Mouse (Mus musculus) ES-Bruce4 (cell line): ENCODE measurements around the gene Etaa1. TPM values are rescaled to one million over a fixed set of nuclear protein-coding genes. Genes with fewer than 3 reads are reported as not detected.
A peak's percentile ranks its signal among the peaks of the same experiment; 100 is the strongest.
"Not testable (repeated sequence)": the region's sequence is repeated elsewhere in the genome, so short reads cannot be mapped to it uniquely, and the experiment has no call there.

Experiments used
- H3K27ac ChIP-seq: 2 replicates; pipeline ENCODE4 v1.5.1; 2012; ENCODE audit warnings: low read length, inconsistent platforms; ENCODE audit not compliant: insufficient read depth
- H3K27me3 ChIP-seq: 2 replicates; pipeline ENCODE4 v1.6.1; 2012; ENCODE audit warnings: mild to moderate bottlenecking, low read length, inconsistent platforms; ENCODE audit not compliant: control insufficient read depth, poor library complexity, insufficient read depth, severe bottlenecking
- H3K36me3 ChIP-seq: 2 replicates; pipeline ENCODE4 v1.6.1; 2012; ENCODE audit warnings: inconsistent platforms, mild to moderate bottlenecking, low read length, moderate library complexity; ENCODE audit not compliant: control insufficient read depth, poor library complexity, insufficient read depth, severe bottlenecking
- H3K4me1 ChIP-seq: one replicate; pipeline ENCODE4 v1.8.1; 2011; ENCODE audit warnings: low read length; ENCODE audit not compliant: control insufficient read depth, insufficient read depth
- H3K4me3 ChIP-seq: 2 replicates; pipeline ENCODE4 v1.5.1; 2011; ENCODE audit warnings: low read depth, mild to moderate bottlenecking, low read length
- H3K9ac ChIP-seq: 2 replicates; pipeline ENCODE4 v1.6.1; 2012; ENCODE audit warnings: low read depth, mild to moderate bottlenecking, inconsistent platforms; ENCODE audit not compliant: poor library complexity, severe bottlenecking
- H3K9me3 ChIP-seq: replicated peaks from 2 replicates; pipeline ENCODE4 v1.6.1; 2012; ENCODE audit warnings: mild to moderate bottlenecking, low read length, inconsistent platforms; ENCODE audit not compliant: control insufficient read depth, poor library complexity, insufficient read depth, severe bottlenecking
- CTCF ChIP-seq: IDR thresholded peaks from one replicate; pipeline ENCODE4 v1.8.1; 2011; ENCODE audit warnings: low read depth, low read length
- EP300 ChIP-seq: IDR thresholded peaks from 2 replicates; pipeline ENCODE4 v1.6.1; 2011; ENCODE audit warnings: low read depth, low read length; ENCODE audit not compliant: insufficient read depth
- POLR2A ChIP-seq: IDR thresholded peaks from one replicate; pipeline ENCODE4 v1.8.1; 2011; ENCODE audit warnings: low read length; ENCODE audit not compliant: insufficient read depth
- polyA plus RNA-seq: library from polyadenylated mRNA; stranded (reverse); fragments of >200 nt; gene quantifications from 2 replicates; pipeline ENCODE4 v1.2.4, GENCODE M21; 2011; ENCODE audit warnings: low read depth; ENCODE audit not compliant: missing spikeins, insufficient read depth, insufficient read length

Etaa1 gene
- polyA plus RNA-seq, 1 experiment: 28.3 TPM

DNA sequence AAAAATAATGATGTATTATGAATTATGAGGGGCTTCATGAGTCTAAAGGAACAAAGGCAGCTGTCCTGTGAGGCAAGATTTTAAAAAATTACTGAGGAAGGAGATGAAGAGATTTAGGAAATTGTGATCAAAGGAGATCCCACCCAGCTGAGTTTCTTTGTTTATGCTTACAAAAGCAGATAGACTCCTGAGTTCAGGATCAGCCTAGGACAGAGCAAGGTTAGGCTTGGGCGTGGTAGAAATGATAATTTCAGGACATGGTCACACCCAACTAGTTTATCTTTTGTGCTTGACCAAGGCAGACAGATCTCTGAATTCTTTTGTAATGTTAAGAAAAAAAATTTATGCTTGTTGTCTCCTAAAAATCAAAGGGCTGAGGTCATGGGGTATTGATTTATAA is 37.2 kb downstream of the Etaa1 start:
- no peaks in the 10 kb centered on the region for H3K36me3 ChIP-seq
- H3K27ac ChIP-seq: no peak overlapping the region
- peaks cover 15% of the 10 kb centered on the region for H3K9me3 ChIP-seq
- H3K4me3 ChIP-seq: no peak overlapping the region
- H3K4me1 ChIP-seq: no peaks in the 10 kb centered on the region
- no peaks in the 10 kb centered on the region for H3K27me3 ChIP-seq
- TF ChIP-seq POLR2A: no peak
- no peak for TF ChIP-seq CTCF
- no peak for TF ChIP-seq EP300
- no peak overlapping the region for H3K9ac ChIP-seq

DNA sequence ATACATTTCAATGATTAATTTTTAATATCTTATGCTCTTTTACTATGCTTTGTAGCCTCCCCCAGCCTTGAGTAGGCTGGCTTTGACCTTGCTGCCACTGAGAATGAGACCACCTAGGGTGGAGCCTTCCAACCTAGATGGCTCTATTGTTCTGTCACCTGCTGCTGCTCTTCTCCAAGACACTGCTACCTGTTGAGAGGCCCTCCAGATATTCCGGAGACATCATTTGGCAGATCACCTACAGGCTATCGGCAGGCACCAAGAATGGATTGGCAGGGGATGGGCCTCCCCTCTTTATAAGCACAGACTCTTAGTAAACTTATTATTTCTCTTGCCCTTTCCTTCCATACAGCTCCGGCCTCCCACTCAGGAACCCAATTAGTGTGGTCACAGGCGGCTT is 52.7 kb downstream of the Etaa1 start:
- H3K9ac ChIP-seq, H3K4me1 ChIP-seq, H3K9me3 ChIP-seq, H3K27ac ChIP-seq, H3K4me3 ChIP-seq, H3K36me3 ChIP-seq, H3K27me3 ChIP-seq: not testable (repeated sequence)
- TF ChIP-seq EP300: peak; percentile 65
